Mouse (Mus musculus): Measurements from ENCODE around the gene Zbtb12.

The Zbtb12 gene

DNA sequence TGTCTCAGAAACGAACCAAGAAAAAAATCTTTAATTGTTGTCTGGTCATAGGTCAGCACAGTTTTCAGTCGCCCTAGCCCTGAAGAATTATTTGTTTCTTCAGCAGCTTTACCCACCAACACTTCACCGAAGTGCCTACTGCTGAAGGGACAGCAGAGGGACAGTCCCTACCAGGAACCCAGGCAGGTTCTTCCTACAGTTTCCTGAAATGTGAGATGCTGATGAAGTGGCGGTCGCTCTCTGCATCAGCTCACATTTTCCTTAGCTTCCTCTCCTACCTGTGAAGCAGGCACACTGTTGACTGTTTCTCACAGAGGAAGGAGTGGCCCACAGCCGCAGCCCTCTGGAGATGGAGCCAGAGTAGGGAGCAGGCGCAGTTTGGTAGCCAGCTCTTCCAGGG is 13.3 kb upstream of the Zbtb12 start:
- DNase-seq (ENCODE audit: low spot score in 2 of 2) = no peak

DNA sequence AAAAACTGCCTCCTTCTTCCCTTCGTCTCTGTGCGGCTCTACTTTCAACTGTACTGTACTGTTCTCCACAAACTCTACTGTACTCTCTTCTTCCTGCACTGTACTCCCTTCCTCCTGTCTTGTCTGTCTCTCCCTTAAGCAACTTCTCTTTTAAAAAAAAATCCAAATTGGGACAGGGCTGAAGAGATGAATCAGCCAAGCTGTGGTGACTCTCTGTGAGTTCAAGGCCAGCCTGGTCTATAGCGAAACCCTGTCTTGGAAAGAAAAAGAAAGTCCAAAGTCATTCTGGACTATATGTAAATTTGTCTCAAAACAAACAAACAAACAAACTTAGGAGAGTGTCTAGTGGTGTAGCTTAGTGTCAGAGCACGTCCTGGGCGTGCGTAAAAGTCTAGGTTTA is 5.0 kb upstream of the Zbtb12 start:
- DNase-seq (ENCODE audit: low spot score in 2 of 2) = no peak

DNA sequence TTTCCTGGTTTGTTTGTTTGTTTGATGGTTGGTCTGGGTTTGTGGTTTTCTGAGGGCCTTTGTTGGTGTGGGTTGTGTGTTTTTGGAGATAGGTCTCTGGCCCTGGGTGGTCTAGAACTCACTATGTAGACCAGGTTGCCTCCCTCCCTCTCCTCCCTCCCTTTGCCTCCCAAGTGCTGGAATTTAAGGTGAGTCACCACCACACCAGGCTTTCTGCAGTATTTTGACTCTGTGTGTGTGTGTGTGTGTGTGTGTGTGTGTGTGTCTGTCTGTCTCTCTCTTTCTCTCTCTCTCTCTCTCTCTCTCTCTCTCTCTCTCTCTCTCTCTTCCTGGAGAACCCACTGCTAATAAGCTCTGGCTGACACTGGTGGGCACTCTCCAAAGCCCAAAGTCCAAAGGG is 1.9 kb downstream of the Zbtb12 start:
- no peak for DNase-seq (ENCODE audit: low spot score in 2 of 2)

DNA sequence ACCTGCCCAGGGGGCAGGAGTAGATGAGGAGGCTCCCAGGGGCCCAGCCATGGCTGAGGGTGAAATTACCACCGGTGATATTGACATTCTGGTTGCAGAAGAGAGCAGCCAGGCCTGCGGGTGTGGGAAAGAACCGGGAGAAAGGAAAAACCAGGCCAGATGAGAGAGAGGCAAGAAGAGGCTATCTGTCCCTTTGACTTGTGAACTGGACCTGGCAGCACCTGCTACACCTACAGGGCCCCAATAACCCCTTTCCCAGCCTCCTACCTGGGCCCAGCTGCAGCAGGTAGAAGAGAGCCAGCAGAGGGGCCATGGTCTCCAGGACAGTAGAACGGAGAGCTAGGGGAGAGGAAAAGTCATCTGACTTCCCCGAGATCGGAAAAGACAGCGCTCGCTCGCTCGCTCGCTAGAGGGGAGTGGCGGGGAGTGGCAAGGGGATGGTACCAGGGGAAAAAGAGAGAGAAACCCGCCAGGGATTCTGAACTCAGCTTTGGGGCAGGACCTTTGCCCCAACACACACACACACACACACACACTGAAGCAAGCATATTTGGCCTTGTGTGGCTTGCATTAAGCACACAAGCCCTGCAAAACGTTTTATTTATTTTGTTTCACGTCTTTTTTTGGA is 2.5 kb downstream of the Zbtb12 start, which contains the start of gene Gm20547:
Gm20547 (minus strand) TSS at position 360 of the 628 bp plus-strand sequence.
- DNase-seq (ENCODE audit: low spot score in 2 of 2) = no peak

DNA sequence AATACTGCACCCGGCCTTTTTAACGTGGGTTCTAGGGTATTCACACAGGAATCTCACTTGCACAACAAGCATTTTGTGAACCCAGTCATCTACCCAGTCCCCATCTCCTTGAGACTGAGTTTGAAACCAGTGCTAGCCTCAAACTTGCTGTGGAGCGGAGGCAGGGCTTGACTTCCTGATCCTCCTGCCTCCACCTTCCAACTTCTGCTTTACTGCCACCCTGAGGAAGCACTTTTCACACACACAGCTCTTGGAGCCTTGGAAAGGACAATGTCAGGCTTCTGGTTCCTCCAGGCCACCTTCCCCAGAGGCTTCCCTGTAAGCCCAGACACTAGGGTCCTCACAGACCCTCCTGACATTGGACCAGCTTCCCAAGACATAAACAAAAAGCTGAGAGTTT is 4.0 kb downstream of the Zbtb12 start:
- DNase-seq (ENCODE audit: low spot score in 2 of 2) = no peak

DNA sequence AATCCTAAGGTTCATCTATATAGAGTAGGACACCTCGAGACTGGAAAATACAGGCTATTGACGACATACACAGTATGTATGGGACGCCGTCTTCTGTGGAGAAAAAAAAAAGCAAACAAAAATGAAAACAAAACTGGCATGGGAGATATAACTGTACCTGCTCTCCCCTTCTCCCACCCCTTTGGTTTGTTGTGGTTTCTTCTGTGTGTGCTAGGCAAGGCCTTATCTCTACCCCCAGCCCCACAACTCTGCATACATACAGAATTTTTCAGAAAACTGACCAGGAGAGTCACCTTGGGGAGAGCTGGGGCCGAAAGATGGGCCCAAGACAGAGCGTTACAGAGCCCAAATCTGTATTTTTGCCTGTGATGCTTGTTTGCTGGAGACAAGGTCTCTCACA is 5.4 kb downstream of the Zbtb12 start:
- no peak for DNase-seq (ENCODE audit: low spot score in 2 of 2)

DNA sequence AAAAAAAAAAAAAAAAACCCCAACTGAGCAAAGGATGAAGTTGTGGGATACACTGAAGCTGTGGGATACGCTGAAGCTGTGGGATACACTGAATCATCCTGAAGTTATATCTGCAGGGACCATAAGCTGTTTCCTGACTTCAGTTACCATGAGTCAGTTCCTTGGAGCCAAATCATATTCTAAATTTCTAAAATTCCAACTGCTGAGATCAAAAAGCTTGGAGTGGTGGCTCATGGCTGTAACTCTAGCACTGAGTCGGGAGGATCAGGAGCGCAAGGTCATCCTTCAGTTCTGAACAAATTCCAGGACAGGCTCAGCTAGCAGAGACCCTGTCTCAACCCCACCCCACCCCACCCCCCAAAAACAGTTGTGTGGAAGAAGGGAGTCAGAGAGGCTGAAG is 6.3 kb downstream of the Zbtb12 start:
- DNase-seq (ENCODE audit: low spot score in 2 of 2) = no peak

DNA sequence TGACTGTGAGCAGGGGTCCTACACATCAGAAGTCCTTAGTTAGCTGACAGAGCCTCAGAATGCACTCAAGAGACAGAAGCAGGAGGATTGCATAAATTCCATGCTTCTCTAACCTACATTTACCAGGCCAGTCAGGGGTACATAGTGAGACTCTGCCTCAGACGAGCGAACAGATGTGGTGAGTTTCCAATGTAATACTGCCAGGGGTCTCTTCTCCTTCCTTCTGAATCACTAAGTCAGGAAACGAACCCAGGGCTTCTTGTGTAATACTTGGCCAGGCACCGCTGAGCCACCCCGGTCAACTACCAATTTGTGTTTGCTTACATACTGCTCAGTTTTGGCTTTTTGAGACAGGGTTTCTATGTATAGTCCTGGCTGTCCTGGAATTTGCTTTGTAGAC is 8.7 kb downstream of the Zbtb12 start:
- DNase-seq (ENCODE audit: low spot score in 2 of 2) = no peak

DNA sequence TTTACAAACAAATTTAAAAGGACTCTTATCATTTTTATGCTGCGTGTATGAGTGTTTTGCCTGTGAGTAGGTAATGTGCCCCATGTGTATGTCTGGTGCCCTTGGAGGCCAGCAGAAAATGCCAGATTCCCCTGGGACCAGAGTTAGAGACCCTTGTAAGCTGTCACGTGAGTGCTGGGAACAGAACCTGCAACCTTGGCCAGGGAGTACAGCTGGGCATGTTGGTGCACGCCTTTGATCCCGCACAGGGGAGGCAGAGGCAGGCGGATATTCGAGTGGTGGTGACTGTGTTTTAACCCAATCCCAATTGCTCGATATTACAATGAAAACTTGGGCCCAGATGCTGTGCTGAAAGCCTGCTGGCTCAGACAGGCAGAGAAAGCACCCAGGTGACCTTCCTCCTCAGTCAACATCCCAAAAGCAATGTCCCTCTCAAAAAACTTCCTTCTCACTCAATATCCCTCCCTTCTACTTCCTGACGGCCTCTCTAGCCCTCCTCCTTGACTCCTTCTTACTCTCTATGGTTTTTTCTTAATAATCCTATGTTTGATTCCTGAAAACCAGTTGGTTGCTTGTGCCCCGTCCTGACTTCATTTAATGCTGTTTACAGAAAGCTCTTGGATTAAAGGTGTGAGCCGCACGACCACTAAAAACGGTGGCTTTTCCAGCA is 10.9 kb downstream of the Zbtb12 start:
- DNase-seq (ENCODE audit: low spot score in 2 of 2) = no peak

DNA sequence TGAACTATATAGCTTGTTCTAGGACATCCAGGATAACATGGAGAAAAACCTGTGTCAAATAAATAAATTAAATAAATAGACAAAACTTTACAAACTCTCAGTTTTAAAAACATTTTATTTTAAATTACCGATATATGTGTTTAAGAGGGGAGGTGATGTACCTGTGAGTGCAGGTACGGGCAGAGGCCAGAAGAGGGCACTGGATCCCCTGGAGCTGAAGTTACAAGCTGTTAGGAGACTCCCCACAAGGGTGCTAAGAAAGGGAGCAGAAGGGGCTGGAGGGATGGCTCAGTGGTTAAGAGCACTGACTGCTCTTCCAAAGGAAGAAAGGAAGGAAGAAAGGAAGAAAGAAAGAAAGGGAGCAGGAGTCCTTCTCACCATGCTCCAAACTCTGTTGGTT is 12.1 kb downstream of the Zbtb12 start:
- DNase-seq (ENCODE audit: low spot score in 2 of 2) = no peak

DNA sequence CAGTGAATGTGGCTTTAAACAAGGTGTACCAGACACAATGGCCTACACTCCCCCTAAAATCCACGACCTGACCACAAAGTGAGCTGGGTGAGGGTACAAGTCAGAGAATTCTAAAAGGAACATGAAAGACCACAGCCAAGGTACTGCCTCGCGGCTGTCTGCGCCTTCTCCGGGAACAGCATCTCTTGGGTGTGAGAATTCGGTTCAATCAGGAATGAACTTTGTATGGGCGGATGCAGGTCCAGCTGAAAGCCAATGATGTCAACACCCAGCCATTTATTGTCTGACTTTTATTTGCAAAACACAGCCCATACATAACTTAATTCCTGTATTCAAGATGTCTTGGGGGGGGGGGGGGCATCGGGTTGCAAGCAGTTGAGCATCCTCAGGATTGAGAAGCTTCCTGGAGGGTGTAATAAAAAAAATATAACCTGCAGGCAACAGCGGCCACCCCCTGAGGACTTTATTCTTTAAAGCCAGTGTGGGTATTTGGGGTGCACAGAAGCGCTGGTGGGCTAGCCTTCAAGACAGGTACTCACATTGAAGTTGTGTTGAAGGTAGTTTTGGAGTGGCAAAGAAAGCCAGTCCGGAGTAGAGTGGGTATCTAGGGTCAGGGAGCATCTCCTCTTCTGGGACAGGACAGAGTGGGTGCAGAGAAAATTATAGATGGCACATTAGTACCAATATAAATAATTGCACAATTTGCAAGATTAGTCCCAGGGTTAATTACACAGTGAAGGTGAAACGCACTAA is 14.0 kb downstream of the Zbtb12 start:
- DNase-seq (ENCODE audit: low spot score in 2 of 2) = no peak

DNA sequence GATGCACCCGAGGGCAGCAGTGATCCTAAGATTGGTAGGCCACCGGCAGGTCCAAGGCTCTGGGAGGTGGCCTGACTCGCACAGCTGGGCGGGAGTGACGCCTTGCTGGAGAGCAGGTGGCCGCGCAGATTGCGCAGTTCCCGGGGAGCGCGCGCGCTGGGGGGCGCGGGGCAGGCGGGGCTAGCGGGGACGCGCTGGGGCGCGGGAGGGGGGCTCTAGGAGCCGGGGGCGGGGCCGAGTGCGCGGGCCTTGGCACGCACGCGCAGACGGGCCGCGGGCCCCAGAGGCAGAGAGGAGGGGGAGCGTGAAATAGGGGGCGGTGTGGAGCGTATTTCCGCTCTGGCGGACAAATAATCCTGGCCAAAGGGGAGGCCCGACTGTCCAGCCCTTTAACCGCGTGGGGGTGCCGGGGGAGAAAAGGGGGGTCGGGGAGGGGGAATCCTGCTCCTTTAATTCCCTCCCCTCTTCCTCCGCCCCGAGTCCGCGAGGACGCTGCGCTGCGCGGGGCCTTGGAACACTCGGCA is 14.9 kb downstream of the Zbtb12 start:
- peak; percentile 96 for DNase-seq (ENCODE audit: low spot score in 2 of 2)

DNA sequence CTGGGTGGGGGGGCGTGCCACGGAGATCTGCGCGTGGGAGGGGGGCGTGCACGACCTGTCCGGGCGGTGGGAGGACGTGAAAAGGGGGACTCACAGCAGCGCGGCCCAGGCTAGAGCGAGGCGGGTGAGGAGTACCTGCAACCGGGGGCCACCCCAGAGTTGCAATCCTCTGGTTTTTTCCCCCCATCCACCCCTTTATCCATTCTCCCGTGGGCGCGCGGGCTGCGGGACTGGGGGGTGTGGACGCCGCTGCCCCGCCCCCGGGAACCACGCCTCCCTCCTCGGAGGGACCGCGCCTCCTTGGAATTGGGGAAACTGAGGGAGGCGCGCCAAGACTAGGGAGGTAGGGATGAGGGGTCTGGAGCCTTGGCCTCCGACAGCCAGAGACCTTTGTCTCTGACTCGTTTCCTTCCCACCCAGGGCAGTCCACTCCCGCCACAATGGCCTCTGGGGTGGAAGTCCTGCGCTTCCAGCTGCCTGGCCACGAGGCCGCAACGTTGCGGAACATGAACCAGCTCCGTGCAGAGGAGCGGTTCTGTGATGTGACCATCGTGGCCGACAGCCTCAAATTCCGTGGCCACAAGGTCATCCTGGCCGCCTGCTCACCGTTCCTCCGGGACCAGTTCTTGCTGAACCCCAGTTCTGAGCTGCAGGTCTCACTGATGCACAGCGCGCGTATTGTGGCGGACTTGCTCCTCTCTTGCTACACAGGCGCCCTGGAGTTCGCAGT is 15.7 kb downstream of the Zbtb12 start:
- DNase-seq (ENCODE audit: low spot score in 2 of 2) = peak in 1 of 2 experiments; percentile 59

DNA sequence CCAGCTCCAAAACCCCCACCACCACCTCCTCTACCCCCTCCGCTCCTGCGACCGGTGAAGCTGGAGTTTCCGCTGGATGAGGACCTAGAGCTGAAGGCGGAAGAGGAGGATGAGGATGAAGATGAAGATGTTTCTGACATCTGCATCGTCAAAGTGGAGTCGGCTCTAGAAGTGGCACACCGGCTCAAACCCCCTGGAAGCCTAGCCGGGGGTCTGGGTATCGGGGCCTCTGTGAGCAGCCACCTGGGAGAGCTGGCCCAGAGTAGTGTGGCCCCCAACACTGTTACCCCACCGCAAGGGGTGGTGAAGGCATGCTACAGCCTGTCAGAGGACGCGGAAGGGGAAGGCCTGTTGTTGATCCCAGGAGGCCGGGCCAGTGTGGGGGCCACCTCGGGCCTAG is 16.4 kb downstream of the Zbtb12 start:
- no peak for DNase-seq (ENCODE audit: low spot score in 2 of 2)

DNA sequence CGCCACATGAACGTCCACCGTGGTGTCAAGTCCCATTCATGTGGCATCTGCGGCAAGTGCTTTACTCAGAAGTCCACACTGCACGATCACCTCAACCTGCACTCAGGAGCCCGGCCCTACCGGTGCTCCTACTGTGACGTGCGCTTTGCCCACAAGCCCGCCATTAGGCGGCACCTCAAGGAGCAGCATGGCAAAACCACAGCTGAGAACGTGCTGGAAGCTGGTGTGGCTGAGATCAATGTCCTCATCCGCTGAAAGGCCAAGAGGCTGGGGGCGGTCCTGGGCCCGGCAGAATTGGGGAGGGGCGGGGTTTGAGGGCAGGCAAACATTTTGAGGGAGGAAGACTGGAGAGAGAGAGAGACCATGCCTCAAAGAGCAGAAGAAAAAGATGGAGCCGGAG is 17.1 kb downstream of the Zbtb12 start:
- no peak for DNase-seq (ENCODE audit: low spot score in 2 of 2)

DNA sequence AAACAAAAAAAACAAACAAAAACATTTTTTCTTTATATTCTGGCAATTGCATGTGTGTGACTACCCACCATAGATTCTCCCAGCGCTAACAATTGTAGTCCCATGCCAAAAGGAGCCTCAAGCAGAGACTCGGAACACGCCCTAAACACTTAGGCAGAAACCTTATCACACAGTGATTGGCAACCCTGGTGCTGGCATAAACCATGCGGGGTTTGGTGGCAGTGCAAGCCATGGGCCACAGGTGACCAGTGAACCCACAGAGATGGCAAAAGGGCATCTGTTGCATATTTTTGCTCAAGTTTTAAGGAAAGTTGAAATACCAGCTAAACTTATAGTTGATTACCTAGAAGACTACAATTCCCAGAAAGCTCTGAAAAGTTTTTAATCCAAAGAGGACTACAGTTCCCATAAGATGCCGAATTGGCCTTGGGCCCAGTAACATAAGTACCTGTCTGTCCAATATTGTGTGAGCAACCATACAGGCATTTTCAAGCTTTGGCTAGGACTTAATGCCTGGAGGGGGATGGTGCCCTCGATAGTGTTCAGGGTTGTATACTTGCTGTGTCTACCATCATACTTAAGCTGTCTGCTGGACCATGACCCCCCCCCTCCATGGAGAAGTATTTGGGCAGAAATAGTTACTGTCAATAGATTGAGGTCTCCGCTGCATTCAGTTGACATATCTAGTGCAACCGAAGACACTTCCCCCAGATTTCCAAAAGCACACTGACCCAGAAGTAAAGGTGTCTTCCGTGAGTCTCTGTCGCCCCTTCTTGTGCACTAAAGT is 18.3 kb downstream of the Zbtb12 start:
- DNase-seq (ENCODE audit: low spot score in 2 of 2) = no peak

DNA sequence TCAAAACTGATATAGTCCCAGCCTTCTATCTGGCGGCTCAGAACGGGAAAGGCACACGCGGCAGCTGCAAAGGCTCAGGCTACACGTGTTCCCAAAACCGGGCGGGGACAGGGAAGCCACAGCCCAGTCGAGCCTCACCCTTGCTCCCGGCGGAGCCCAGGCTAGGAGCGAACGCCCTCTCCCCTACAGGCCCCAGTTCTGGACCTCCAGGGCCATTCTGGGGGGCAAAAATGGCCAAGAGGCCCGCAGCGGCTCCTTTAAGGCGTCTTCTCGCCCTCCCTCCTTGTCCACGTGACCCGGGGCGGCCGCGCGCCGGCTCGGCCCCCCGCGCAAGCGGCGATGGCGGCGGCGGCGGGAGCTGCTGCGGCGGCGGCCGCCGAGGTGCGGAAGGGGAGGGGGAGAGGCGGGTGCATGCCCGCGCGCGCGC is 18.9 kb downstream of the Zbtb12 start, which contains the start of the genes C2 and Ehmt2:
C2 (minus strand) TSS at position 106 of the 427 bp plus-strand sequence.
Ehmt2 (plus strand) TSS at position 310 of the 427 bp plus-strand sequence.
- DNase-seq (ENCODE audit: low spot score in 2 of 2) = peak; percentile 79 to 83

DNA sequence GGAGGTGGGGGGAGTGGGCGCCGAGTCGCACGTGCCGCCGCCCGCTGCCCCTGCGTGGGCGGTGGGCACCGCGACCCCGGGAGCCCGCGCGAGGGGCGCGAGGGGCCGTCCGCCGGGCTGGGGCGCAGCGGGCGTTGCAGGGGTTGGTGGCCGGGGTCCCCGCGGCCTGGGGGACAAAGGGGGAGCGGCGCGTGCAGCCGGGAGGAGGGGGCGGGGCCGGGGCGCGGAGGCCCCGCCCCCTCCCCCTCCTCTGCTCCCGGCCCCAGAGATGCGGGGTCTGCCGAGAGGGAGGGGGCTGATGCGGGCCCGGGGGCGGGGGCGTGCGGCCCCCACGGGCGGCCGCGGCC is 19.4 kb downstream of the Zbtb12 start:
- no peak for DNase-seq (ENCODE audit: low spot score in 2 of 2)

DNA sequence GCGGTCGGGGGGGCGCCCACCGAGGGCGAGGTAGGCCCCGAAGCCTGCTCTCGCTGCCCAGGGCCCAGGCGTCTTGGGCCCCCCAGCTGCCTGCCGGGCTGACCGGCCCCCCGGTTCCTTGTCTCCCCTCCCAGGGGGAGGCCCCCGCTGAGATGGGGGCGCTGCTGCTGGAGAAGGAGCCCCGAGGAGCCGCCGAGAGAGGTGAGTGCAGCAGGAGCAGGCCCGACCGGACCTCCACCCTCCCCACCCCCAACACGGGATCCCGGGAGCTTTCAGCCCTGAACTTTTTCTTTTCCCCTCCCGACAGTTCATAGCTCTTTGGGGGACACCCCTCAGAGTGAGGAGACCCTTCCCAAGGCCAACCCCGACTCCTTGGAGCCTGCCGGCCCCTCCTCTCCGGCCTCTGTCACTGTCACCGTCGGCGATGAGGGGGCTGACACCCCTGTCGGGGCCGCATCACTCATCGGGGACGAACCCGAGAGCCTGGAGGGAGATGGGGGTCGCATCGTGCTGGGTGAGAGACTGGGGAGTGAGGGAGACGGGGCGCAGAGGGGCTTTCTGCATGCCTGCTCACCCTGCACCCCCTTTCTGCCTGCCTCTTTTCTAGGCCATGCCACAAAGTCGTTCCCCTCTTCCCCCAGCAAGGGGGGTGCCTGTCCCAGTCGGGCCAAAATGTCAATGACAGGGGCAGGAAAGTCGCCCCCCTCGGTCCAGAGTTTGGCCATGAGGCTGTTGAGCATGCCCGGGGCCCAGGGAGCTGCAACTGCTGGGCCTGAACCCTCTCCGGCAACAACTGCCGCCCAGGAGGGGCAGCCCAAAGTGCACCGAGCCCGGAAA is 20.0 kb downstream of the Zbtb12 start:
- DNase-seq (ENCODE audit: low spot score in 2 of 2) = peak in 1 of 2 experiments; percentile 47

DNA sequence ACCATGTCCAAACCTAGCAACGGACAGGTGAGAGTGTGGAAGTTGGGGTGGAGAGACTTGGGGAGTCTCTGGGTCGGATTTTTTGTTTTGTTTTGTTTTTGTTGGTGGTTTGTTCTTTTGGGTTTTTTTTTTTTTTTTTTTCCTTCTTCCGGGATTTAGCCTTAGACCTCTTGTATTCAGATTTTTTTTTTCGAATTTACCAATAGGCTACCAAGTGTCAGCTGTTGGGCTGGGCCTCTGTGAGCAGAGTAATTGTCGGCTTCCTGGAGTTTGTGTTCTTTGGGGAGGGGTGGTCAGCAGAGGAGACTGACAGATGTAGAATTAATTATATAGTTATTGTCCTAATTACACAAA is 20.6 kb downstream of the Zbtb12 start:
- no peak for DNase-seq (ENCODE audit: low spot score in 2 of 2)
